Mouse (Mus musculus) forebrain, embryonic 10.5 days (tissue): ENCODE measurements around the gene C2cd4c. TPM values are rescaled to one million over a fixed set of nuclear protein-coding genes. Genes with fewer than 3 reads are reported as not detected.

Experiments
- DNase-seq: peaks from one replicate; pipeline ENCODE4 v3.0.0-alpha.2; 2017; ENCODE audit warnings: low spot score; ENCODE audit errors: extremely low spot score
- H3K27ac ChIP-seq: fragments of 300-500 bp; sonication (generic); 2 replicates; pipeline ENCODE4 v1.5.1; 2016; ENCODE audit warnings: mild to moderate bottlenecking
- H3K27me3 ChIP-seq: fragments of 300-500 bp; sonication (generic); 2 replicates; pipeline ENCODE4 v1.6.1; 2016; ENCODE audit warnings: mild to moderate bottlenecking; ENCODE audit not compliant: poor library complexity, severe bottlenecking
- H3K36me3 ChIP-seq: fragments of 300-500 bp; sonication (generic); replicated peaks from 2 replicates; pipeline ENCODE4 v1.6.1; 2016; ENCODE audit warnings: mild to moderate bottlenecking, moderate library complexity
- H3K4me1 ChIP-seq: fragments of 300-500 bp; sonication (generic); 2 replicates; pipeline ENCODE4 v1.6.1; 2016
- H3K4me3 ChIP-seq: fragments of 300-500 bp; sonication (generic); 2 replicates; pipeline ENCODE4 v1.5.1; 2016; ENCODE audit warnings: mild to moderate bottlenecking, moderate library complexity
- H3K9me3 ChIP-seq: fragments of 300-500 bp; sonication (generic); 2 replicates; pipeline ENCODE4 v1.6.1; 2016; ENCODE audit warnings: mild to moderate bottlenecking, moderate library complexity
- WGBS: fragments of 180-500 bp; shearing (Covaris S2); methylation state at CpG from one replicate; pipeline ENCODE4 v1.1.7; 2016; 5-methylcytosine and 5-hydroxymethylcytosine counted together
- polyA plus RNA-seq: library from polyadenylated mRNA; unstranded; fragments of >200 nt; fragmentation: Nextera tagmentation; extraction: Ambion mirVana; gene quantifications from 2 replicates; pipeline ENCODE4 v1.2.1, GENCODE M21; 2016

C2cd4c gene
- polyA plus RNA-seq, 1 experiment from 2014 or later: not detected

- H3K4me3 ChIP-seq: no peak overlapping the region
- H3K36me3 ChIP-seq: no peaks in the 10 kb centered on the region
- H3K27me3 ChIP-seq: no peaks in the 10 kb centered on the region
- 93% methylated on average over 2 of the region's 2 CpGs for WGBS
- no peaks in the 10 kb centered on the region for H3K4me1 ChIP-seq
- H3K9me3 ChIP-seq: peaks cover 7% of the 10 kb centered on the region; the same call in 1 of the 2 replicates
- DNase-seq: no peak
- H3K27ac ChIP-seq: no peak overlapping the region
Measured at GRCm38 (mm10) chr10:79571314-79571713, 42.5 kb downstream of the C2cd4c start.

DNA sequence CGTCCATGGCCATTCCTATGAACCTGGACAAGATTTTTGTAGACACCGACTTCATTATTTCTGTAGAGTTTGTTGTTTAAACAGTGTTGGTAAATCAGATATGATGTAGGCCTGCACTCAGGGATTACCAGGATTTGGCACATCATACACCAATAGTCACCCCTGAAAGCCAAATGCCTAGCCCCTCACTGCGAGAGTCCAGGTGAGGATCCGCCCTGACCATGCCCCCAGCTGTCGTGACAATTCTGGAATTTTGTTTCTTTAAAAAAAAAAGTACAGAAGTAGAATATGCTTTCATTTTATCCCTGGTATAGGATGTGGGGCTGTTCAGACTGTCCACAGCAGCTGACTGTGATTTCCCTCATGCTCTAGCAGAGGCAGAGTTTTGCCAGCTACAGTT is 43.9 kb downstream of the C2cd4c start:
- H3K4me3 ChIP-seq: no peak overlapping the region
- peaks cover 12% of the 10 kb centered on the region for H3K9me3 ChIP-seq
- no peaks in the 10 kb centered on the region for H3K36me3 ChIP-seq
- WGBS: 92% methylated on average over 5 of the region's 5 CpGs
- no peak for DNase-seq
- H3K27ac ChIP-seq: no peak overlapping the region
- no peaks in the 10 kb centered on the region for H3K27me3 ChIP-seq
- no peaks in the 10 kb centered on the region for H3K4me1 ChIP-seq

- Histone ChIP-seq H3K27ac (no peak overlapping the region), H3K9me3 (peaks cover 21% of the 10 kb centered on the region; the same call in 1 of the 2 replicates), H3K36me3 (peaks cover 3% of the 10 kb centered on the region; the same call in 1 of the 2 replicates), H3K27me3 (no peaks in the 10 kb centered on the region), H3K4me1 (peaks cover 9% of the 10 kb centered on the region), H3K4me3 (no peak overlapping the region)
- DNase-seq: no peak
- 93% methylated on average over 2 of the region's 2 CpGs for WGBS
Measured at GRCm38 (mm10) chr10:79559716-79560115, 54.1 kb downstream of the C2cd4c start.

GRCm38 (mm10) chr10:79557496-79557895 is 56.3 kb downstream of the C2cd4c start:
- peaks cover 6% of the 10 kb centered on the region; the same call in 1 of the 2 replicates for H3K9me3 ChIP-seq
- no peak overlapping the region for H3K27ac ChIP-seq
- no peak for DNase-seq
- 94% methylated on average over 5 of the region's 5 CpGs for WGBS
- peaks cover 4% of the 10 kb centered on the region for H3K36me3 ChIP-seq
- H3K4me1 ChIP-seq: peaks cover 28% of the 10 kb centered on the region
- no peaks in the 10 kb centered on the region for H3K27me3 ChIP-seq
- no peak overlapping the region for H3K4me3 ChIP-seq

DNA sequence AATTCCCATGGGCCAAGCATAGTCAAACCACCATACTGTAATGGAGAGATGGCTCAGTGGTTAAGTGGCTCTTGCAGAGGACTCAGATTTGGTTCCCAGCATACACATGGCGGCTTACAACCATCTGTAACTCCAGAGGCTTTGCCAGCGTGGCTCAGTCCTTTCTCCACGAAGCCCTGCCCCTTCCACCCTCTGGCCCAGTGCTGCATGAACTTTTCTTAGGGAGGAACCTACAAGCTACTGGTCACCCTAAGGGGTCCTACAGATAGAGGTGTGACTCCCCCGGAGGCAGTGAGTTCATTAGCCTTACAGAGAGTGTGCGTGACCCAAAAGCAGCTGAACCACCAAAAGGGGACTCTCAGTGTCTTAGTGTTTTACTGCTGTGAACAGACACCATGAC is 56.9 kb downstream of the C2cd4c start:
- no peaks in the 10 kb centered on the region for H3K27me3 ChIP-seq
- no peak overlapping the region for H3K27ac ChIP-seq
- H3K4me1 ChIP-seq: peaks cover 34% of the 10 kb centered on the region
- 90% methylated on average over 5 of the region's 5 CpGs for WGBS
- H3K4me3 ChIP-seq: no peak overlapping the region
- peaks cover 7% of the 10 kb centered on the region for H3K36me3 ChIP-seq
- peaks cover 6% of the 10 kb centered on the region; the same call in 1 of the 2 replicates for H3K9me3 ChIP-seq
- DNase-seq: no peak

Other genes with a start within 250 kb of the C2cd4c start
- gene Vmn2r83, start 145.3 kb downstream of the C2cd4c start, polyA plus RNA-seq: not detected in 2 replicates
- gene Plpp2, start 80.2 kb downstream of the C2cd4c start, polyA plus RNA-seq: 26.0 and 28.8 TPM in 2 replicates
- gene Mier2, start 58.8 kb downstream of the C2cd4c start, polyA plus RNA-seq: 65.0 and 73.5 TPM in 2 replicates
- not detected in 2 replicates for gene Theg, start 26.7 kb downstream of the C2cd4c start, polyA plus RNA-seq
- 9.5 and 12.4 TPM in 2 replicates for gene Shc2, start 23.9 kb upstream of the C2cd4c start, polyA plus RNA-seq
- not detected in 2 replicates for gene Odf3l2, start 31.7 kb upstream of the C2cd4c start, polyA plus RNA-seq
- 0.90 and 1.5 TPM in 2 replicates for gene Madcam1, start 50.5 kb upstream of the C2cd4c start, polyA plus RNA-seq
- gene Tpgs1, start 55.3 kb upstream of the C2cd4c start, polyA plus RNA-seq: 59.7 and 63.8 TPM in 2 replicates
- 253 and 264 TPM in 2 replicates for gene Cdc34, start 68.2 kb upstream of the C2cd4c start, polyA plus RNA-seq
- gene Gzmm, start 75.0 kb upstream of the C2cd4c start, polyA plus RNA-seq: 0.84 and 1.0 TPM in 2 replicates
- 598 and 623 TPM in 2 replicates for gene Bsg, start 90.5 kb upstream of the C2cd4c start, polyA plus RNA-seq
- gene Hcn2, start 102.6 kb upstream of the C2cd4c start, polyA plus RNA-seq: 0.06 TPM in 1 of 2 replicates, not detected in the other
- gene Polrmt, start 132.6 kb upstream of the C2cd4c start, polyA plus RNA-seq: 50.9 and 52.9 TPM in 2 replicates
- 0.36 and 0.64 TPM in 2 replicates for gene Fgf22, start 141.1 kb upstream of the C2cd4c start, polyA plus RNA-seq
- gene Rnf126, start 152.9 kb upstream of the C2cd4c start, polyA plus RNA-seq: 92.4 and 113 TPM in 2 replicates
- gene Fstl3, start 163.2 kb upstream of the C2cd4c start, polyA plus RNA-seq: 1.1 and 1.5 TPM in 2 replicates
- gene Prss57, start 176.9 kb upstream of the C2cd4c start, polyA plus RNA-seq: not detected in 2 replicates
- 114 and 119 TPM in 2 replicates for gene Palm, start 179.5 kb upstream of the C2cd4c start, polyA plus RNA-seq
- 0.18 and 1.0 TPM in 2 replicates for gene Misp, start 207.0 kb upstream of the C2cd4c start, polyA plus RNA-seq
- 370 and 377 TPM in 2 replicates for gene Ptbp1, start 240.4 kb upstream of the C2cd4c start, polyA plus RNA-seq